Mouse (Mus musculus): ENCODE measurements at regions not wholly inside any gene's neighbourhood (a gene's known extent, or its start where the extent isn't known, plus 50 kb on each side); places are given as distances from the start of the nearest gene placed in this dataset.

- peak; percentile 38 for TF ChIP-seq CTCF (IDR thresholded peaks at IDR 0.05; ENCODE audit: low read depth)
- TF ChIP-seq EP300 (IDR thresholded peaks at IDR 0.05; ENCODE audit: low read depth) = no peak
These were observed 59.7 kb upstream of the Unc13c start for GRCm38 (mm10) chr9:74028438-74028837.

All from liver, postnatal 0 days (tissue).